ENCODE assay signal across 26 mouse cellular contexts in the genomic region with DNA sequence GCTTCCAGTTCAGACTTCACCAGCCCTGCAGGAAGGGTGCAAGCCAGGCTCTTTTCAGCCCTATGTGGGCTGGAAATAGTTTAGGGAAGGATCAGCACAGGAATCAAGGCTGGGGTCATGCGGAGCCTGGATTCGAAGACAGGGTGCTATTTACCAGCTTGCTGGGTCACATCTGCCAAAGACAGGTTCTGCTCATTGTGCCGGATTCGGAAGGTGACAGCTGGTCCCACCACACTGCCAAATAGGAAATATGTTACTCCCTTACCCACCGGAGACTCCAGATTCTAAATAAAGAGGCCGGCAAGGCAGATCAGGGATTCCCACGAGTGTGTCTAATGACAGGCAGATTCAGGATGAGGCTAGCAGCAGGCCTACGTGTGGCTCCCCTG. TPM values are rescaled to one million over a fixed set of nuclear protein-coding genes. Genes with fewer than 3 reads are reported as not detected.
DNase-seq lines count a peak whose midpoint lies in the region; ATAC-seq and TF ChIP-seq lines count a peak whose summit lies in the region.
"Had no signal": no experiment of that assay in that cellular context is flagged by ENCODE, and none has a peak within 500 bp of the region (broad histone marks: within the 10 kb centered on the region; RNA-seq: fewer than 3 reads in every experiment).

No protein-coding gene starts in this region.

- peak; percentile 65 for DNase-seq in cerebellum, adult 9-11 months
- no peak for DNase-seq in cerebellum, adult 8-10 months
- DNase-seq in gastrocnemius, adult 2 months: peak; percentile 15
- DNase-seq in gastrocnemius, adult 18-20 months (ENCODE audit: low spot score): no peak
- DNase-seq in midbrain, embryonic 11.5 days (ENCODE audit: low spot score, missing footprints): peak; percentile 73
- DNase-seq in midbrain, embryonic 14.5 days: no peak
- peak; percentile 53 for DNase-seq in brain, embryonic 14.5 days (ENCODE audit: low read depth)

- WGBS in midbrain, embryonic 11.5 days: 74% methylated on average over 8 of the region's 8 CpGs
- 58% methylated on average over 8 of the region's 8 CpGs for WGBS in midbrain, embryonic 14.5 days

- H3K4me3 ChIP-seq in gastrocnemius, adult 2 months: no peak overlapping the region
- no peak overlapping the region for H3K4me3 ChIP-seq in midbrain, embryonic 11.5 days (ENCODE audit: low read depth, low read length)
- no peak overlapping the region for H3K4me3 ChIP-seq in midbrain, embryonic 14.5 days (replicated peaks; ENCODE audit: low read depth, low read length)
- H3K4me3 ChIP-seq: hindbrain, embryonic 15.5 days; limb, embryonic 12.5 days; liver, embryonic 12.5 days; midbrain, embryonic 12.5 days had no signal

- TF ChIP-seq POLR2A in brain, embryonic 14.5 days (IDR thresholded peaks at IDR 0.05; ENCODE audit: borderline replicate concordance, extremely low read depth, insufficient read depth, insufficient read length, poor library complexity, severe bottlenecking): no peak

- no peak overlapping the region for H3K27ac ChIP-seq in gastrocnemius, adult 2 months
- no peak overlapping the region for H3K27ac ChIP-seq in midbrain, embryonic 11.5 days (ENCODE audit: low read depth, low read length)
- H3K27ac ChIP-seq in midbrain, embryonic 14.5 days (replicated peaks; ENCODE audit: low read depth, low read length): no peak overlapping the region
- H3K27ac ChIP-seq: hindbrain, embryonic 15.5 days; limb, embryonic 12.5 days; liver, embryonic 12.5 days; midbrain, embryonic 12.5 days had no signal

- H3K4me1 ChIP-seq in midbrain, embryonic 11.5 days (ENCODE audit: control insufficient read depth, insufficient read depth, low read length): no peaks in the 10 kb centered on the region
- H3K4me1 ChIP-seq in midbrain, embryonic 14.5 days (ENCODE audit: control insufficient read depth, insufficient read depth, low read length): no peaks in the 10 kb centered on the region; the same call in 1 of the 2 replicates

- H3K9me3 ChIP-seq in midbrain, embryonic 11.5 days (ENCODE audit: control insufficient read depth, low read length): no peaks in the 10 kb centered on the region
- no peaks in the 10 kb centered on the region for H3K9me3 ChIP-seq in midbrain, embryonic 14.5 days (ENCODE audit: control insufficient read depth, low read length)
- H3K9me3 ChIP-seq: hindbrain, embryonic 15.5 days; limb, embryonic 12.5 days; liver, embryonic 12.5 days; midbrain, embryonic 12.5 days had no signal

- no peak for ATAC-seq in midbrain, embryonic 11.5 days (ENCODE audit: low FRiP score)
- no peak for ATAC-seq in midbrain, embryonic 14.5 days (ENCODE audit: low FRiP score, low TSS enrichment)
- no peak for ATAC-seq in monocyte, adult 5-6 weeks (replicated peaks; ENCODE audit: insufficient number of reproducible peaks, low FRiP score, low TSS enrichment, poor library complexity, severe bottlenecking)
- ATAC-seq: intestine, embryonic 16.5 days; liver, embryonic 12.5 days had no signal

- no peak overlapping the region for H3K4me2 ChIP-seq in midbrain, embryonic 11.5 days
- no peak overlapping the region for H3K4me2 ChIP-seq in midbrain, embryonic 14.5 days (ENCODE audit: low read length)
- H3K4me2 ChIP-seq: heart, embryonic 11.5 days; hindbrain, embryonic 15.5 days; limb, embryonic 12.5 days; liver, embryonic 12.5 days; midbrain, embryonic 12.5 days had no signal

- no peaks in the 10 kb centered on the region for H3K36me3 ChIP-seq in midbrain, embryonic 11.5 days (ENCODE audit: control insufficient read depth, insufficient read depth, low read length)
- H3K36me3 ChIP-seq in midbrain, embryonic 14.5 days (ENCODE audit: control insufficient read depth, insufficient read depth, low read length): no peaks in the 10 kb centered on the region
- H3K36me3 ChIP-seq: limb, embryonic 12.5 days; liver, embryonic 12.5 days had no signal

- intact Hi-C loops in gastrocnemius, adult 2 months (cut with DNase I): loop anchor here (5.0 kb wide), 3 partner anchors 63 to 307 kb away; a partner anchor contains a TSS

- H3K27me3 ChIP-seq in midbrain, embryonic 11.5 days (ENCODE audit: control insufficient read depth, insufficient read depth, low read length): no peaks in the 10 kb centered on the region; the same call in 1 of the 2 replicates
- H3K27me3 ChIP-seq in midbrain, embryonic 14.5 days (ENCODE audit: control insufficient read depth, insufficient read depth, low read length): no peaks in the 10 kb centered on the region
- H3K27me3 ChIP-seq: hindbrain, embryonic 15.5 days had no signal

- H3K9ac ChIP-seq in midbrain, embryonic 11.5 days (ENCODE audit: low read length): no peak overlapping the region
- no peak overlapping the region for H3K9ac ChIP-seq in midbrain, embryonic 14.5 days (replicated peaks; ENCODE audit: low read length)
- H3K9ac ChIP-seq: hindbrain, embryonic 15.5 days; limb, embryonic 12.5 days; liver, embryonic 12.5 days; midbrain, embryonic 12.5 days had no signal

- TF ChIP-seq CTCF in gastrocnemius, adult 2 months (IDR thresholded peaks at IDR 0.05): no peak
- TF ChIP-seq CTCF in brain, embryonic 14.5 days (IDR thresholded peaks at IDR 0.05; ENCODE audit: borderline replicate concordance, extremely low read depth, insufficient read depth, insufficient read length): no peak

RNA-seq across cellular contexts. Expression of a gene that starts 9.7 kb away (rescaled TPM):
- total RNA-seq in gastrocnemius, adult 2 months (2021): not detected
- total RNA-seq in gastrocnemius, adult 18-20 months (2021): not detected
- 4.2 and 4.4 TPM in 2 replicates for polyA plus RNA-seq in midbrain, embryonic 11.5 days (2014; fragmentation: Nextera tagmentation; extraction: Ambion mirVana)
- polyA plus RNA-seq in midbrain, embryonic 14.5 days (2014; fragmentation: Nextera tagmentation; extraction: Ambion mirVana): 16.6 and 19.3 TPM in 2 replicates
- polyA plus RNA-seq in brain, embryonic 14.5 days (2012; rRNA removed): 33.4 and 53.4 TPM in 2 replicates
- total RNA-seq in monocyte, adult 5-6 weeks (2017): not detected in 3 replicates
- total RNA-seq: granulocyte monocyte progenitor cell, adult 5-6 weeks; neutrophil, adult 5-6 weeks had no signal

RNA-seq across cellular contexts. Expression of a gene that starts 18.4 kb away (rescaled TPM):
- total RNA-seq in gastrocnemius, adult 2 months (2021): 10 to 100 TPM; 83.2 to 88.9 TPM
- total RNA-seq in gastrocnemius, adult 18-20 months (2021): 10 to 100 TPM; 74.2 to 86.4 TPM
- polyA plus RNA-seq in midbrain, embryonic 11.5 days (2014; fragmentation: Nextera tagmentation; extraction: Ambion mirVana): 15.9 and 18.1 TPM in 2 replicates
- polyA plus RNA-seq in midbrain, embryonic 14.5 days (2014; fragmentation: Nextera tagmentation; extraction: Ambion mirVana): 29.5 and 38.3 TPM in 2 replicates
- polyA plus RNA-seq in brain, embryonic 14.5 days (2012; rRNA removed): 52.4 and 53.3 TPM in 2 replicates
- total RNA-seq in monocyte, adult 5-6 weeks (2017): 22.6 to 64.3 TPM (median 30.7 TPM) in 3 replicates

RNA-seq across cellular contexts. Expression of a gene that starts 22.7 kb away (rescaled TPM):
- total RNA-seq in gastrocnemius, adult 2 months (2021): not detected
- not detected for total RNA-seq in gastrocnemius, adult 18-20 months (2021)
- not detected in 2 replicates for polyA plus RNA-seq in midbrain, embryonic 11.5 days (2014; fragmentation: Nextera tagmentation; extraction: Ambion mirVana)
- not detected in 2 replicates for polyA plus RNA-seq in midbrain, embryonic 14.5 days (2014; fragmentation: Nextera tagmentation; extraction: Ambion mirVana)
- not detected in 2 replicates for polyA plus RNA-seq in brain, embryonic 14.5 days (2012; rRNA removed)
- total RNA-seq in monocyte, adult 5-6 weeks (2017): not detected in 3 replicates
- total RNA-seq: adrenal gland, postnatal 14 days; gastrocnemius, postnatal 10 days; layer of hippocampus, adult 18-20 months; layer of hippocampus, postnatal 36 days; left cerebral cortex, postnatal 14 days; neutrophil, adult 5-6 weeks had no signal
- polyA plus RNA-seq: CD4-positive, CD25-positive, alpha-beta regulatory T cell, adult 4 months; embryonic facial prominence, embryonic 11.5 days; heart, embryonic 11.5 days; heart, postnatal 0 days; hindbrain, embryonic 15.5 days; intestine, embryonic 16.5 days; limb, embryonic 12.5 days; liver, embryonic 12.5 days; midbrain, embryonic 12.5 days; small intestine, adult 2 months; stomach, embryonic 16.5 days had no signal

RNA-seq across cellular contexts. Expression of a gene that starts 23.6 kb away (rescaled TPM):
- not detected for total RNA-seq in gastrocnemius, adult 2 months (2021)
- not detected for total RNA-seq in gastrocnemius, adult 18-20 months (2021)
- 28.5 and 34.8 TPM in 2 replicates for polyA plus RNA-seq in midbrain, embryonic 11.5 days (2014; fragmentation: Nextera tagmentation; extraction: Ambion mirVana)
- 116 and 164 TPM in 2 replicates for polyA plus RNA-seq in midbrain, embryonic 14.5 days (2014; fragmentation: Nextera tagmentation; extraction: Ambion mirVana)
- 78.9 and 87.2 TPM in 2 replicates for polyA plus RNA-seq in brain, embryonic 14.5 days (2012; rRNA removed)
- not detected in 3 replicates for total RNA-seq in monocyte, adult 5-6 weeks (2017)
- total RNA-seq: gastrocnemius, postnatal 10 days; granulocyte monocyte progenitor cell, adult 5-6 weeks; neutrophil, adult 5-6 weeks had no signal
- polyA plus RNA-seq: CD4-positive, CD25-positive, alpha-beta regulatory T cell, adult 4 months; heart, postnatal 0 days had no signal

RNA-seq across cellular contexts. Expression of a gene that starts 35.0 kb away (rescaled TPM):
- total RNA-seq in gastrocnemius, adult 2 months (2021): 1,000 to 10,000 TPM; 1,043 to 1,330 TPM
- total RNA-seq in gastrocnemius, adult 18-20 months (2021): 1,000 to 10,000 TPM; 1,120 to 1,226 TPM
- polyA plus RNA-seq in midbrain, embryonic 11.5 days (2014; fragmentation: Nextera tagmentation; extraction: Ambion mirVana): 7.9 and 9.6 TPM in 2 replicates
- polyA plus RNA-seq in midbrain, embryonic 14.5 days (2014; fragmentation: Nextera tagmentation; extraction: Ambion mirVana): 4.2 and 6.4 TPM in 2 replicates
- polyA plus RNA-seq in brain, embryonic 14.5 days (2012; rRNA removed): 3.3 and 7.9 TPM in 2 replicates
- 55.7 to 63.9 TPM (median 58.5 TPM) in 3 replicates for total RNA-seq in monocyte, adult 5-6 weeks (2017)

Comparison
In these comparisons a context has a peak if more than half of its experiments do, and no peak if none do; other contexts are left out.
1. DNase-seq: peak in cerebellum, adult 9-11 months (single experiment), gastrocnemius, adult 2 months (single experiment), midbrain, embryonic 11.5 days (single experiment) and brain, embryonic 14.5 days (single experiment); none in cerebellum, adult 8-10 months (single experiment), gastrocnemius, adult 18-20 months (single experiment) and midbrain, embryonic 14.5 days (single experiment).